Mouse (Mus musculus) 3134 (cell line): ENCODE results near the gene Cd80.
"Not testable (repeated sequence)": the region's sequence is repeated elsewhere in the genome, so short reads cannot be mapped to it uniquely, and the experiment has no call there.

ENCODE experiments used
- DNase-seq: peaks from one replicate; pipeline ENCODE4 v3.0.0-alpha.2; 2011; ENCODE audit warnings: low spot score; ENCODE audit not compliant: insufficient read length; ENCODE audit errors: extremely low read depth

Cd80 gene

DNA sequence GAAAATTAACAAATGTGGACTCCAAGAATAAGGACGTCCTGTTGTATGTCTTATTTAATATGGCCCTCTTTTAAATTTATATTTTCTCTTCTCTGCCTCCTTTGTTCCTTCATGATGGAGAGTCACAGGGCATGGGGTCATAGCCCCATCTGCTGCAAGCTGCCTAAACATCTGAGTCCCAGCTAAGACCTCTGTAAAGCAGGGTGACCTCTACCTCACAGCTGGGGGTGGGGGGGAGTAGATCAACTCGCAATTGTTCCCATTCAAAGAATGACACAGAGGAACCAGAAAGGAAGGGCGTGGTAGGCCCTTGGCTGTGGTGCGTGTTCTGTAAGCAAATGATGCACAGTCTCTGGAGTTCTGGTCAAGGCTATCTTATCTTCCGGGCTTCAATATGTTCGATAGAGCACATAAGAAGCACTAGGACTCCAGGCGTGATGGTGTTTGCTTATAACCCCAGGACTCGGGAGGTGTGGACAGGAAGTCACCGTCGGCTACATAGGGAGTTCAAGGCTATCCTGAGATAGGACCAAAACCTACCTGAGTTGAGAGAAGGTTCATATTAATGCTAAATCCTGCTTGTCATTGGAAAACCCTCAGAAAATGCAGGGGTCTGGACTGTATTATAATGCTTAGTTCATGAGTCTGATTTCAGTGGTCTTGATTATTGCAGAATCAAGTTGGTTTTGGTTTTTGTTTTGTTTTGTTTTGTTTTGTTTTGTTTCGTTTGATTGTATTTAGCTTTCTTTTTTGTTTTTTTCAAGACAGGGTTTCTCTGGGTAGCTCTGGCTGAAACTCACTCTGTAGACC, 16.5 kb downstream of the Cd80 start:
- DNase-seq = no peak

DNA sequence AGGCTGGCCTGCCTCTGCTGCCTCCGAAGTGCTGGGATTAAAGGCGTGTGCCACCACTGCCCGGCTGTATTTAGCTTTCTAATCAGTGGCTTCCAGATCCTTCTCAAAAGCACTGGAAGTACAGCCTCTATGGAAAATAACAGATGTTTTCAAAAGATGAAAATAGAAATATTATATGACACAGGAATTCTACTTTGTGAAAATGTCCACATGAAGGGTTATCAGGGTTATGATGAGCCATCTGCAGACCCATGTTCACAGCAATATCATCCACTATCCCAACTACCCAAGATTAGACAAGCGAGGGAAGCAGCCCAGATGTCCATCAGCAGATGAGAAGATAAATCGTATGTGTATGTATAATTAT, 17.1 kb downstream of the Cd80 start:
- DNase-seq = no peak

DNA sequence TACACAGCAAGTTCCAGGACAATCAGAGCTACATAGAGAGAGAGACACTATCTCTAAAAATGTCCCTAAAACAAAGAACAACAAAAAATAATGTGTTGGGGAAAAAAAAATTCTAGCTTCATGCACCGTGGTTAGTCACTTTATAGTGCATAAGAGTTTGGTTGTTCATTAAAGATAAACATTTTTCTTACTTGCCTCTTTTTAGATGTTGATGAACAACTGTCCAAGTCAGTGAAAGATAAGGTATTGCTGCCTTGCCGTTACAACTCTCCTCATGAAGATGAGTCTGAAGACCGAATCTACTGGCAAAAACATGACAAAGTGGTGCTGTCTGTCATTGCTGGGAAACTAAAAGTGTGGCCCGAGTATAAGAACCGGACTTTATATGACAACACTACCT, 18.3 kb downstream of the Cd80 start:
- DNase-seq = no peak

DNA sequence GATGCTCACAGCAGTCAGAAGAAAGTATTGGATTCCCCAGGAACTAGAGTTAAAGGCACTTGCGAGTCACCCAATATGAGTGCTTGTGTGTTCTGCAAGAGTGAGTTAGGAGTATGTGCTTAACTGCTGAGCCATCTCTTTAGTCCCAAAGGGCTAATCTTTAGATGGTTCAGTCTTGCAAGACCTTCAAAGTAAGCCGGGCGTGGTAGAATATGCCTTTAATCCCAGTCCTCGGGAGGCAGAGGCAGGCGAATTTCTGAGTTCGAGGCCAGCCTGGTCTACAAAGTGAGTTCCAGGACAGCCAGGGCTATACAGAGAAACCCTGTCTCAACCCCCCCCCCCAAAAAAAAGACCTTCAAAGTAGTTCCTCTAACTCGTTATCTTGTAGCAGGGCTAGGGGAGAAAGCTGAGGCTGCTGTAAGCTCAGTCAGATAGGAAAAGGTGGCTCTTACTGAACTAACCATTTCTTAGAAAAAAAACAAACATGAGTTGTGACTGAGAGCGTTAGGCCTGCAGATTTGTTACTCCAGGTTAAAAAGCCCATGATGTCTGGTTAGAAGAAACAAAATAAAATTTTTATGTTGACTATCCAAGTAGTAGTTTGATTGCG, 19.4 kb downstream of the Cd80 start:
- DNase-seq = no peak

DNA sequence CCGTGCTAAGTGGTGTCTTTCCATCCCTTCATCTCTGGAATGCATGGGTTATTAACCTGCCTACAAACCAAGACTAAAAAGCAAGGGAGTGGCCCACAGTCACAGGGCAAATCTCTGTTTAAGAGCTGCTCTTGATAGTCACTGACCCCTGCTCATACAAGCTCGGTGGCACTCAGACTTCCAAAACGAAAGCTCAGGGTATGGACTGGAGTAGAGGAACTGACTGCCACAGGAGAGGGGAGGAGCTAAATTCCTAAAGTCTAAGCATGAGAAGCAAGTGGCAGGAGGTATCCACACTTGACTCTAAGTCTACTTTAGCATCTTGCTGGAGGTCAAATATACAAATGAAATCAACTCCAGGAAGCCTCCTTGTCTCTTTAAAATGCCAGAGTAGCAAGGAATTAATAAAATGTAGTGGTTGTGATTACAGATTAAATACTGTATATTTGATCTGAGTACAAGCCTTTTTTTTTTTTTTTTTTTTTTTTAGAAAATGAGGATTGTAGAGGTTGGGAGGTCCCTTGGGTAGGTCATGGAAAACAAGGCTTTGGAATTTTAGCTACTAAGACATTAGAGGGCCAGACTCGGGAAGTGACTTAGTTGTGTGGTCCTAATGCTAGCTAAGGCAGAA, 20.4 kb downstream of the Cd80 start:
- no peak for DNase-seq

DNA sequence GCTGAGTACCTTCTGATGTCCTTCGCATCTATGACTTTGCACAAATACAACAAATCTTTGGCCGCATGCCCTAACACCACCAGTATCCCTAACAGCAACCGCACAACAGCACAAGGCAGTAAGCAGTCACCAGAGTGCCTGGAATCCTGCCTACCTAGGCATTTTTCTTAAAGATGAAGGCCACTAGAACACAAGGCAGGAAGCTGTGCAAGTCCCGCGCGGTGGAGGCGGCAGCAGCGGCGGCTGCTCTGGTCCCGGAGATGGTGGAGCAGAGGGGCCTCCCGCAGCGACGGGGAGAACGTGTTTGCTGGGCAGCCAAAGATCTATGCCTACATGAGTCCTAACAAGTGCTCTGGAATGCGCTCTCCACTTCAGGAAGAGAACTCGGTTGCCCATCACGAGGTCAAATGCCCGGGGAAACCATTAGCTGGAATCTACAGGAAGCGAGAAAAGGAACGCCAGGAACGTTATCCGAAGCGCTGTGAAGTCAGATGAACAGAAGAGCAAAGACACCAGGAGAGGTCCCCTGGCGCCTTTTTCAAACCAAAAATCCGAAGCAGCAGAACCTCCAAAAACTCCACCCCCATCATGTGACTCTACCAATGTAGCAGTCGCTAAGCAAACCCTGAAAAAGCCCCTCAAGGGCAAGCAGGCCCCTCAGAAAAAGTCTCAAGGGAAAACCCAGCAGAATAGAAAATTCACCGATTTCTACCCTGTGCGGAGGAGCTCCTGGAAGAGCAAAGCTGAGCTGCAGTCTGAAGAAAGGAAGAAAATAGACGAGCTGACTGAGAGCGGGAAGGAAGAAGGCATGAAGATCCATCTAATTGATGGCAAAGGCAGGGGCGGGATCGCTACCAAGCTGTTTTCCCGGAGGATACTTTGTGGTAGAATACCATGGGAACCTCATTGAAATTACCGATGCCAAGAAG, 21.2 kb downstream of the Cd80 start:
- DNase-seq = no peak

DNA sequence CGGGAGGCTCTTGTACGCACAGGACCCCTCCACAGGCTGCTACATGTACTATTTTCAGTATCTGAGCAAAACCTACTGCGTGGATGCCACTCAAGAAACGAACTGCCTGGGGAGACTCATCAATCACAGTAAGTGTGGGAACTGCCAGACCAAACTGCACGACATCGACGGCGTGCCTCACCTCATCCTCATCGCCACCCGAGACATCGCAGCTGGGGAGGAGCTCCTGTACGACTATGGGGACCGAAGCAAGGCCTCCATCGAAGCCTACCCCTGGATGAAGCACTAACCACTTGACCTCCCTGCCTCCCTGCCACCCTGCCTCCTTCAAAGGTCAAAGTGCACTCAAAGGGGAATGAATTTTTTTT, 21.9 kb downstream of the Cd80 start:
- DNase-seq = not testable (repeated sequence)

DNA sequence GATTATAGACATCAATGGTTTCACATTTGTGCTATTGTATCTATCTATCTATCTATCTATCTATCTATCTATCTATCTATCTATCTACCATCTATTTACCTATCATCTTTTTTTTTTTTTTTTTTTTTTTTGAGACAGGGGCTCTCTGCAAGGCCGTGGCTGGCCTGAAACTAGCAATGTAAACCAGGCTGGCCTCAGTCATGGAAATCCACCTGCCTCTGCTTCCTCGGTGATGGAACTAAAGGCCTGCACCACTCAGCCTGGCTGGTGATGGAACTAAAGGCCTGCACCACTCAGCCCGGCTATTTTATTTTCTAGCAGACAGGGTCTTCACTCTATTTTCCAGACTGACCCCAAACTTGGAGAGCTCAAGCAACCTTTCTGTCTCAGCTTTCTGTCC, 22.9 kb downstream of the Cd80 start:
- no peak for DNase-seq

DNA sequence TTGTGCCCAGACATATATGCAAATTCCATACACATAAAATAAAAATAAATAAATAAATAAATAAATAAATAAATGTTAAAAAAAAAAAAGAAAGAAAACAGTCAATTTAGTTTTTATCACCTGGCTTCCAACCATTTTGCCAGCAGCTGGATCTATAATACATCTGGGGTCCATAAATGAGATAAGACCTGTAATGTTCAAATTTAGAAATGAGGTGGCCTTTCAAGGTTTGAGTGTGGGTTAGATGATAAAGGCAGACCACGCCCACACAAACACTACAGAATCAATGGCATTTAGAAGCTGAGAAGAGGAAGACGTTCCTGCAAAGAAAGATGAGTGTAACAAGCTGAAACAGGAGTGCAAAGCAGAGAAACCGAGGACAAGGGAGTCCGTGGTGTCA, 26.0 kb downstream of the Cd80 start:
- no peak for DNase-seq

DNA sequence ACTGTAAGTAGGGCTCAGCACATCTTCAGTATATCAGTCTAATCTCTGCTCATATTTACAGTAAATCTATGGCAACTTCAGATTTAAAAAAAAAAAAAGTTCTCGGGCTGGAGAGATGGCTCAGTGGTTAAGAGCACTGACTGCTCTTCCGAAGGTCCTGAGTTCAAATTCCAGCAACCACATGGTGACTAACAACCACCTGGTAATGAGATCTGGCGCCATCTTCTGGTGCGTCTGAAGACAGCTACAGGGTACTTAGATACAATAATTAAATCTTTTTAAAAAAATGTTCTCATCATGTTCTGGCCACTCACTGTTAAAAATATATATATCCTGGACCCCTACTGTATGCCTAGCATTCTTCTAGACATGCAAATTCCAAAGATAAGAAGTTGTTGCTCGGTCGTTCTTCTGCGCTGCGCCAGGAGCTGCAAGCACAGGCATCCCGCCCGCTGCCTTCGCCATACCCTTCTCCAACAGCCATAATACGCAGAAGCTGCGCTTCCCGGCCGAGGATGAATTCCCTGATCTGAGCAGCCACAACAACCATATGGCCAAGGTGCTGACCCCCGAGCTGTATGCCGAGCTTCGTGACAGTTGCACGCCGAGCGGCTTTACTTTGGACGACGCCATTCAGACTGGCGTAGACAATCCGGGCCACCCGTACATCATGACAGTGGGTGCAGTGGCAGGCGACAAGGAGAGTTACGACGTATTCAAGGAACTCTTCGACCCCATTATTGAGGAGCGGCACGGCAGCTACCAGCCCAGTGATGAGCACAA, 27.6 kb downstream of the Cd80 start:
- no peak for DNase-seq

DNA sequence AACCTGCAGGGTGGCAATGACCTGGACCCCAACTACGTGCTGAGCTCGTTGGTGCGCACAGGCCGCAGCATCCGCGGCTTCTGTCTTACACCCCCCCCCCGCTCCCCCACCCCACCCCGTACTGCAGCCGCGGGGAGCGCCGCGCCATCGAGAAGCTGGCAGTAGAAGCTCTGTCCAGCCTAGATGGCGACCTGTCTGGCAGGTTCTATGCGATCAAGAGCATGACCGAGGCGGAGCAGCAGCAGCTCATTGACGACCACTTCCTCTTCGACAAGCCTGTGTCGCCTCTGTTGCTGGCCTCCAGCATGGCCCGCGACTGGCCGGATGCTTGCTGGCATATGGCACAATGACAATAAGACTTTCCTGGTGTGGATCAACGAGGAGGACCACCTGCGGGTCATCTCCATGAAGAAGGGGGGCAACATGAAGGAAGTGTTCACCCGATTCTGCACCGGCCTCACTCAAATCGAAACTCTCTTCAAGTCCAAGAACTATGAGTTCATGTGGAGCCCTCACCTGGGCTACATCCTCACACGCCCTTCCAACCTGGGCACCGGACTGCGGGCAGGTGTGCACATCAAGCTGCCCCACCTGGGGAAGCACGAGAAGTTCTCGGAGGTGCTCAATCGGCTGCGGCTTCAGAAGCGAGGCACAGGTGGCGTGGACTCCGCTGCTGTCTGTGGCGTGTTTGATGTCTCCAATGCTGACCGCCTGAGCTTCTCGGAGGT, 28.4 kb downstream of the Cd80 start:
- DNase-seq = no peak

DNA sequence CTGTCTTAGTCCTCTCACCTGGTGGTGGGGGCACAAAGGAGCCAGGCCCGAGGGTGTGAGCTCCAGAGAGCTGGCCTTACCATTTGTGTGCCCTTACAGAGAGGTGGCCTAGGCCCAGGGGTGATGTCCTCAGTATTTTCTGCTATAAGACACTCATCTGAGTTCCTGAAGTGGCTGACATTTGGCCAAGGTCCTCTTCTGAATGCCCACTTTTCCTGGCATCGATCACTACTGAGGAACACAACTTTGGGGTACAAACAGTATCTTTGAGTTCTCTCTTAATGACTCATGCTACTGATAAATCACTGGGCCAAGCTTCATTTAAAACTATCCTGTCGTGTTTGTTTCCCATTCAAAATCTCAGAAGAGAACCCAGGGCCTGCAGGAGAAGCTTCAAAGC, 37.2 kb downstream of the Cd80 start:
- no peak for DNase-seq

DNA sequence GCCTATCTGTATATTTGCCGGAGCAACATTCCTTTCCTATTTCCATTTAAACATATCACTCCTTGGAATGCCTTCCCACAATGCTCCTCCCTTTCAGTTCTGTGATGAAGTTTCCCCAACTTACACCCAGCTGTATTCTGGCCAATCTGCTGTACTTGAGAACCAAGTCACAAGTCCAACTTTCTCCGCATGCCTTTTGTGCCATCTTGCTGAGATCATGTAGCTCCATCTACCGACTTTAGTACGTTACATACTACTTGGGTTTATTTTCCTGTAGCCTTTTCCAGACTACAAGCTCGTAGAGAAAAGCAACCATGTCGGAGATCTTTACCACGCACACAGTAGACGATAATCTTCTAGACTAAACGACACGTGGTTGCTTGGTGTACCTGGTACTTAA, 38.5 kb downstream of the Cd80 start:
- DNase-seq = no peak

DNA sequence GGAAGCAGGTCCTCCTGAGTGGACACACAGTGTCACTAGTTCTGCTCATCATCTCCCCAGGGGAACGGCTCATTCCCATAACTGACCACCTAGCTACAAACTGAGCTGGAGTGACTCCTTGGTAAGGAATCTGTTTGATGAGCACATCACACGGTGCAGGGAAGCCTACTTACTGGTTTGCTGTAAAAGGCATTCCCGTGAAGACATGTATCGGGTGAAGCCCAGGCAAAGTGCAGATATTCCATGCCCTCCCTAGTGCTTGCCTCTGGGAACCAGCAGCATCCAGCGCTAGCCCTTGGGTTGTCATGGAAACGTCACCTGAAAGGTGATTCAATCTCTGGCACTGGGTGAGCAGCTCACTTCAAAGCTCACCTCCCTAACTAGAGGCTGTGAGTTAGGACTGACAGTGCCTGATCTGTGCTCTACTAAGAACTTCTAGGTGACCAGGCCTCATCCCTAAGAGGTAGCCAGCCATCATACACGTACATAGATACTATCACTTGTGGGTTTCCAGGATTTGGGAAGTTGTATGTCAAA, 41.3 kb downstream of the Cd80 start:
- DNase-seq = no peak

DNA sequence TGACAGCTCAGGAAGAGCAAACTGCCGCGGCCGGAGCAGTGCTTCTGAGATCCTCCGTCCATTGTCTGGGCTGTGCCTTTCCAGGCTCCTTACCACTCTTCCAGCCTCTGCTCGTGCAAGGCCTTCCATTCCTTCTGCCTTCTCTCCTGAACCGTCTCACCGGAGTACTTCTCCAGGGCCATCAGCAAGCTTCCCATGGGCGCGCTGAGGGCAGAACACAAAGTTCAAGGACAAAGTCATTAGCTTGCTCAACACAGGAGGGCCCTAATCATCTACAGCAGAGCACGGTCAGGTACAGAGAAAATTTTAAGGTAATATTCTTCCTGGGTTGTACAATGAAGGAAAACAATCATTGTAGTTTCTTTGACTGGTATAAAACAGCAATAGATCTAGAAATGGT, 47.1 kb downstream of the Cd80 start:
- no peak for DNase-seq

DNA sequence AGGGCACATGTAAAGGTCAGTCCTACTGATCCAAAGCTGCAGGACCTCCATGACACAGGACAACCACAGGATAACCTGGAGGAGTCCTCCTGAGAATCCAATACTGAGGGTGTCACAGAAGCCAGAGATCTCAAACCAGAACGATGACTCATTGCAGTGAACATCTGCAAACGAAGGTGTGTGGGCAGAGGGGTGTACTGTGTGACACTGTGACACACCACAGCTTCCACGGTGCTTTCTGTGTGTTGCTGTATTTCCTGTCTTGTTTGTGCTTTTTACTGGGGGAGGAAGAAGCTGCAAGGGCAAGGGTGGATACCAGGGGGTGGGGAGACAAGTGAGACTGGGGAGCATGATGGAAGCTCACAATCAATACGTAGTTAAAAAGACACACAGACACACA, 48.2 kb downstream of the Cd80 start:
- DNase-seq = no peak

DNA sequence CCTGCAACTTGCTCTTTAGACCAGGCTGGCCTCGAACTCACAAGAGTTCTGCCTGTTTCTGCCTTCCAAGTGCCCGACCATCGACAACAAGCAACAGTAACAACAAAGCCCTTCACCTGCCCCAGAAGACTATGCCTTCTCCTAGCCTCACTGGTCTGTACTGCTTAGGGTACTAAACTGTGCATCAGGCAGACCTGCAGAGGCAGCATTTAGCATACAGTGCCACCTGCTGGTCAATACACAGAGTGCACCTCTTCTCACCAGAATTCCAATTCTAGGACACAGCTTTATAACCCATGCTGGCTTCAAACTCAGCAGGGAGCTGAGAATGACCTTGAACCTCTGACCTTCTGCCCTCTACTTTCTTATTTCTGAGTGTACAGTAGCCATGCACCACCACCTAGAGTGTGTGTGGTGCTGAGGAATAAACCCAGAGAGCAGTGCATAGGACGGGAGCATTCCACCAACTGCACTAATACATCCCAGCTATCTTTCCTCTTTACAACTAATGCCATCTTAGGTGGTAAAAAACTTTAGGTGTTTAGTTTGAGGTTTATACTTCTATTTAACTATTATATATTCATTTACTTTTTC, 50.8 kb downstream of the Cd80 start:
- DNase-seq = peak; percentile 30

DNA sequence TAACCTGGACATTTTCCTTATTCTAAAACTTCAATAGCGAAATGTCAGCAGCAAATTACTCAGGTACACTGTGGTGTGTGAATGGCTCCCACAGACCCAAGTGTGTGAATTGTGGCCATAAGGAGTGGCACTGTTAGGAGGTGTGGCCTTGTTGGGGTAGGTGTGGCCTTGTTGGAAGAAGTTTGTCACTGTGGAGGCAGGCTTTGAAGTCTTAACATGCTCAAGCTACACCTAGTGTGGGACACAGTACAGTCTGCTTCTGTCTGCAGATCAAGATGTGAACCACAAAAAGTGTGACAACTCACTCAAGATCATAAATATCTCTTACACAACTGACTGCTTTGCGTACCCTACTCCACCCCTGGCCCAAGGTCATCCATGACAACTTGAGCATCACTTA, 55.5 kb downstream of the Cd80 start:
- DNase-seq = no peak

DNA sequence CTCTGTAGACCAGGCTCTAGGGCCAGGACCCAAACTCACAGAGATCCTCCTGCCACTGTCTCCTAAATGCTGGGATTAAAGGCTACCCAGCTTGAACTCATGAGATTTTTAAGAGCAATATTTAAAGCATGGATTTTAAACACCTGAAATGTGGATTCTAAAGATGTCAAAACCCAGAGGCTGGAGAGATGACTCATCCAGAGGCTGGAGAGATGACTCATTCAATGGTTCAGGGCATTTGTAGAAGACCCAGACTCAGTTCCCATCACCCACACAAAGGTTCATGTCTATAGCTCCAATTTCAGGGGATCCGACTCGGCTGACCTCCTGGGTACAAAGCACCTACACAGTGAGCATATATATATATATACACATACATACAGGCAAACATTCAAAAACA, 63.8 kb downstream of the Cd80 start:
- DNase-seq = peak; percentile 28
